Mouse (Mus musculus) right cerebral cortex, adult 18-20 months (tissue): Measurements from ENCODE around the gene Mab21l2.

Source experiments
- DNase-seq: peaks from one replicate; pipeline ENCODE4 v3.0.0; 2022; ENCODE audit warnings: mixed read lengths

Mab21l2 gene

DNA sequence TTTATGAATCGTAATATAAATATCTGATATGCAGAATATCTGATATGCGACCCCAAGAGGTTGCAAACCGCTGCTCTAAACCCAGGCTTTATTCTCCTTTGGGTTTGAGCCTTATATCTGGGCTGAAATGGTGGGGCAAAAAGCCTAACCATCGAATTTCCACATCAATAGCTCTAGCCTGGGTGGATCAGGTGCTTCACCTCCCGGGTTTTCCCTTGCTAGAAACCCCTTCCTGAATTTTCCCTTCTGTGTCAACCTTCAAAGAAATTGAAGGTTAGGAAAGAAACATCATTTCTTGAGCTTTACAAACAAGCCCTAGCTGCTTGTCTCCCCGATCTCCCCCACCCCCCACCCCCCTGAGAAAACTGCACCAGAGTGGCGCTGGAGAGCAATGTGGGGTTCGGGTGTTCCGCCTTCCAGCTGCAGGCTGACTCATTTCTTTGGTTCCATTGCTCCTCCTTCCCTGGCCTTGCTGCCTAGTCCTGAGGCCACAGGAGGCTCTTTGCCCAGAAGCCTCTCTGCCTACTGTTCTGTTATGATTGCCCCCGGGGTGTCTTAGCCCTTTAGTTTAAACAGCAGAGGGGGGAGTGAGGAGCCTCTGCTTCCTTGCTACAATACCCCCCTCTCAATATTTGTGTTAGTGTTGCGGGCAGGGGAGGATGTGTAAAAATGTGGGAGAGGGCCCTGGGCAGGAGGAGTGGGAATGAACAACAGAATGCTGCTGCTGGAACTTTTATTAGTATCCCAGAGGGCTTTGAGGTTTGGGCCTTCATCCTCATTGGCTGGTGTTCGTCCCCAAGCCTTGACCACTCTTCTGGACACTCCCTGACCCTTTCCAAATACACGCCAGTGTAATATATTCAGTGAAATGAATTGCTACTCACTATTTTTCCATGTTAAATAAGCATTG lies 9.5 kb downstream of the Mab21l2 start:
- DNase-seq, result no peak

GRCm38 (mm10) chr3:86536751-86537150 lies 11.7 kb downstream of the Mab21l2 start:
- no peak for DNase-seq

DNA sequence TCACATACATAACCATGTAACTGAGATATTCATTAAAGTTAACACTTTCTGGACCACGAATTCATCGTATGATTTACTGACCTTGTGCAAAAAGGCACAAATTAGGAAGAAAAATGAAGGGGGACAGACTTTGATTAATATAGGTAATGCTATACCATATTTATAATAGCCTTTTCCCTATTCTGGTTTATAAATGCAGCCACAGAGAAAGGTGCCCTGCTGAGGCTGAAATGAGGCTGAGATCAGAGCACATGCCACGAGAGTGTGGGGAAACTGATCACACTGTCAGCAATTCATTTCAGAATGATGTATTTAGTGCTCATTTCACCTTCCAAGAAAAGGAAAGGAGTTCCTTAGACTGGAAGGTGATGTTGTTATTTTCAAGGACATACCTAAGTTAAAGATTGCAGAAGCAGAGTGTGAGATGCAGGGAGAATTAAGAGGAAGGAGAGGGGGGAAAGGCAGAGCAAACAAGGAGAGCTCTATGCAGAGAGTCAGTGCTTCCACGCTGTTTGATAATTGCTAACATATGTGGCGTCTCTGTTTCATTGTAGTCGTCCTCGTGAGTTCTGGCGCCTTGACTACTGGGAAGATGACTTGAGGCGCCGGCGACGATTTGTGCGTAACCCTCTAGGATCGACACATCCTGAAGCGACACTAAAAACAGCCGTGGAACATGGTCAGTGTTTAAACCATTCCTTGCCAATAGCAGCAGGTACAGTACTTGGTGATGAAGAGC lies 16.7 kb downstream of the Mab21l2 start:
- DNase-seq, result no peak

GRCm38 (mm10) chr3:86522880-86523505 lies 25.4 kb downstream of the Mab21l2 start:
- no peak for DNase-seq

DNA sequence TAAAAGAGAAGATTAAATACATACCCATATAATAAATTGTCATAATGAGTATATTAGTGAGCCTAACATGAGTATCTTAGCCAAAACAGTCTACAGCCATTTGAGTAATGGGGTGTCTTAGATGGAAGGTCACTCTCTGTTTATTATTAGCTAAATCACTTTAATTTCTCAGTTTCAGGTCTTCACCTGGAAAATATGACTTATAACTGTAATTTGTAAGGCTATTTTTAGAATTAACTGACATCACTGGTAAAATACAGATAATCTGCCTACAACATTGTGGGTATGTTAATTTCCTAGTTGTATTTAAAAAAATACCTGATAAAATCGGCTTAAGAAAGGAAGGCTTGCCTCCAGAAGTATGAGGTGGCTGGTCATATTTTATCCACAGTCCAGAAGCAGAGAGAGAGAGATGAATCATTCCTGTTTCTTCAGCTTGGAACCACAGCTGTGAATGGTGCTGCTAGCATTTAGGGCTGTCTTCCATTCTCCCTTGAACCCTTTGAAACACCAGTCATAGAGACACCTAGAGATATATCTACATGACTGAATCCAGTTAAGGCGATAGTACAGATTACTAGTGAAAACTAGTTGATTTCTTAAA lies 29.8 kb downstream of the Mab21l2 start:
- no peak for DNase-seq

GRCm38 (mm10) chr3:86500586-86500985 lies 47.8 kb downstream of the Mab21l2 start:
- DNase-seq, result no peak
